Mouse (Mus musculus): ENCODE results near the gene Tbx4.
A peak's percentile ranks its signal among the peaks of the same experiment; 100 is the strongest.

DNA sequence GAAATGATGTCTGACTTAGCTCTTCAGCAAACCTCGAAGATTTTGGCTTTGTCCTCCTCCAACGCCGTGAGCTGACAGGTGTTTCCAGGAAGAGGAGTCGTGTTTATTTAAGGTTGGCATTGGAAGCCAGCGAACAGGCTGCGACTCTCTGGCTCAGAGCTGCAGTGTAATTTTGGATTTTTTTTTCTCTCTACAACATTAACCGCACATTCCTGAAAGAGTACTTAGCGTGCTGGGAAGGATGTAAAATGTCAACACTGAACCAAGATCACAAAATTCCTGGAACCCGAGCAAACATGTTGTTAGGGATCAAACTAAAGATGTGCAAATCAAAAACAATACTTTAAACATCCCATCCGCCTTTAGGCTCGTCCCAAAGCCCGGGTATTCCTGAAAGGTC is 69.4 kb downstream of the Tbx4 start:
- peak; percentile 48 for TF ChIP-seq MYOD1 (IDR thresholded peaks at IDR 0.05; ENCODE audit: control insufficient read depth, insufficient read length, low read depth)
- no peak for TF ChIP-seq CTCF (IDR thresholded peaks at IDR 0.05; ENCODE audit: control insufficient read depth, insufficient read depth, insufficient read length)
- TF ChIP-seq USF1 (IDR thresholded peaks at IDR 0.05; ENCODE audit: low read depth): no peak
- TF ChIP-seq FOSL1 (IDR thresholded peaks at IDR 0.05; ENCODE audit: insufficient read depth, low read length, poor library complexity, severe bottlenecking): no peak

Measured in C2C12 (cell line).